Mouse (Mus musculus): ENCODE measurements at regions not wholly inside any gene's neighbourhood (a gene's known extent, or its start where the extent isn't known, plus 50 kb on each side); places are given as distances from the start of the nearest gene placed in this dataset.

DNA sequence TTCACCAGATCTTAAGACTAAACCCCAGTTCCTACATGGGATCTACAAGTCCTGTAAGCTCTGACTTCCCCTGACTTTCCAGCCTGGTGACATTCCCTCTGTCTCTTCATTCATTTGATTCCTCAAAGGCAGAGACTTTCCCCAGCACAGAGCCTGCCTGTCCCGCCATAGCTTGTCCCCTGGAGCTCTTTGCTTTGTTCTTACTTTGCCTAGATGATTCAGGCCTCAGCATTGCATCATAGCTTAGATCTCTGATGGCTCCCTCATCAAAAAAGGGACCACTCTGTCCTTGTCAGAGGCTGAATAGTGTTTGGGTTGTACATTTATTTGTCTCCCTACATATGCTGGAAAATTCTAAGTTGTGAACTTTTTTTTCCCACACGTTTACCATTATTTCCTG is 57.6 kb upstream of the Exoc6 start:
- intact Hi-C loops (cut with DNase I) = no loop called here
- no peak for DNase-seq

DNA sequence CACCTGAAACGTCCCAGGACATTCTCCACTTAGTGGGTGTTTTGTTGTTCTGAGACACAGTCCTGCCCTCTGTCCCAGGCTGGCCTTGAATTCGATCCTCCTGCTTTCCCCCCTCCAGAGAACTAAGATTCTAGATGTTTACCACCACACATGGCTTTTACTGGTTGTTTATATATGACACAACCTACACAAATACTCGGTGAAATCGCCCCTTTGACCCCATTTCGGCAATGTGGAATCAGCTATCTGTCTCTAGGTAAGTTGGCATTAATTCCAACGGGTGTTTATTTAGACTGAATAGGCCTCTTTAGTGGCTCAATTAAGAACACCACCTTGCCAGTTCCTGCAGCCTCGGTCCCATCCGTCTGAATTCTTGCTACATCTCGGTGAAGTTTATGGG is 56.8 kb upstream of the Exoc6 start:
- DNase-seq = no peak
- intact Hi-C loops (cut with DNase I) = no loop called here

DNA sequence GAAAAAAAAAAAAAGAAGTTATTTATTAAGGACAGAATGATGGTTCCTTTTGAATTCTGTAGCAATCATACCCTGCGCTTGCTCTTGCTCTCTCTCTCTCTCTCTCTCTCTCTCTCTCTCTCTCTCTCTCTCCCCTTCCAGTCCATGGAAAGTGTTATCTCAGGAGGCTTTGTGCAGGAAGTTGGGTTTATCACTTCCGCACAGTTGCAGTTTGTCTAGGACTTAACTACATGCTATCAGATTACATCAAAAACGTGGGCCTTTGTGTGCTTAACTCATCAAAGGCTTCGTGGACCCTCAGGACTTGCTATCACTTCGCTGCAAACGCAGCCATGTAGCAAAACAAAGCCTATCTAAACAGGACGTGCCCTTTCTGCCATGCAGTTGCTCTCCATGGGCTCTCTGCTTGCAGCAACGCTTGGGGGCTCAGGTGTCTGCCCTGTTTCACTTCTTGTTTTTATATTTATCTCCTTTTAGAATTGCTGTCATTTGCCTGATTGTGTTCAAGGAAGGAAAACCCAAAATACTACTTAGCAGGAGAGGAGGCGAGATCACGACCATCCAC is 56.2 kb upstream of the Exoc6 start:
- DNase-seq = no peak
- intact Hi-C loops (cut with DNase I) = no loop called here

DNA sequence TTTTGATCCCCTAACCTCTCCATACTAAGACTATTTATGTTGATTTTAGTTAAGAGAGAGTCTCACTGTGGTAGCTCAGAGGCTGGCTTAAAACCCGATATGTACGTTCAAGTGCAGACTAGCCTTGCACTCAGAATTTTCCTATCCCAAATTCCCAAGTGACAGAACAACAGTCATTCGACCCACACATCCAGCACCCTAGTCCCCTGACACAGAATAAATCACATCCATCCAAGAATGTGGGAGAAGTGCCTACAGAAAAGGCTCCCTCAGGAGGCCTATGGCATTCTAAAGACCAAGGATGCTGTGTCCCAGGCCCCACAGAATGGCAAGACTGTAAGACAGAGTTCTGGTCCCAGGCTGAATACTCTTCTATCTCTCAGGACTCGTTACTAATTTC is 55.4 kb upstream of the Exoc6 start:
- DNase-seq = no peak
- intact Hi-C loops (cut with DNase I) = no loop called here

DNA sequence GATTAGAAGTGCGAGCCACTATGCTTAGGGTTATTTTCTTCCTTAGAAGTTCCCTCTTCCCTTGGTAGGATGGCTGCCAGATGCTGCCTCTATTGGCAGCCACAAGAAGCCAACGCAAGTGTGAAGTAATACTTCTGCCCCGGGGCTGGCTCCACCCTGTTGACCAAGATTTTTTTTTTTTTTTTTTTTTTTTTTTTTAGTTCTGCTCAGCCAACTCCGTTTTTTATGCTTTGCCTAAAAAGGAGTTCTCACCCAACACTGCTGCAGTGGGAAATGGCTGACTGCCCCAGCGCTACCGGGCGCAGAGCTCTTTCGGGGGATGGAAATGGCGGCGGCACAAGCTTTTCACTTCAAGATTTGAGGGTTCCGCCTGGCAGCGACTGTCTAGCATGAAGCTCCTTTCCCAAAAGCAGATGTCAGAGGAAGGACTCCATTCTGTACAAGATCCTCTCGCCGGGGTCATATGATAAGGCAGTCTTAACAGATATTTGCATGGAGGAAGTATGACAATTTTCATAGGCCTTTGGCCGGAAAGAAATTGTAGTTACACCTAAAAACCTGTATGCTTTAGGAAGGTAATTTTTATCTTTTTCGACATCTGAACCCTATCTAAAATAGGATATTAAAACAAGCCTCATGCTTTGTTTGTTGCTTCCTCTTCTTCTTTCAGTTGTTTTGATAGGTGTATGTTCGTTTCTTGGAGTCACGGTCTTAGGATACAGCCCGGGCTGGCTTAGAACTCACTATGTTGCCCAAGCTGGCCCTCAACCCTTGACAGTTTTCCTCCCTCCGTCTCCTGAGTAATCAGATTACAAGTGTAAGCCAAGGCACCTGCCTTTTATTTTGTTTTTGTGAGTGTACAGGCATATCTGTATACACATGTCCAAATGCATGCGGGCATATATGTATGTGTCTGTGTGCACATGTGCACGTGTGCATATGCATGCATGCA is 54.6 kb upstream of the Exoc6 start:
- peak; percentile 28 to 29 for DNase-seq
- intact Hi-C loops (cut with DNase I) = no loop called here

DNA sequence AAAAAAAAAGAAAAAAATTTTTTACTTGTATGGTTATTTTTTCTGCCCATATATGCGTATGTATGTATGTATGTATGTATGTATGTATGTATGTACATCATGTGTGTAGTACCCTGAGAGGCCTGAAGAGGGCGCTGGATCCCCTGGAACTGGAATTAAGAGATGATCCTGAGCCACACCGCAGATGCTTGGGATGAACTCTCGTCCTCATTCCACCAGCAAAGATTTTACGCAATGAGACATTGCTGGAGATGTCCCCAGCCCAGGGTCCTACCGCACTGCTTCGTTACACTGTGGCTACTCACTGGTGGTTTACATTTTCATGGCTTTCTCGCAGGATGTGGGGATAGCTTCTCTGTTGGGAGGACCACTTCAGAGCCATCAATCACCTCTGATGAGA is 53.5 kb upstream of the Exoc6 start:
- no peak for DNase-seq
- intact Hi-C loops (cut with DNase I) = no loop called here

DNA sequence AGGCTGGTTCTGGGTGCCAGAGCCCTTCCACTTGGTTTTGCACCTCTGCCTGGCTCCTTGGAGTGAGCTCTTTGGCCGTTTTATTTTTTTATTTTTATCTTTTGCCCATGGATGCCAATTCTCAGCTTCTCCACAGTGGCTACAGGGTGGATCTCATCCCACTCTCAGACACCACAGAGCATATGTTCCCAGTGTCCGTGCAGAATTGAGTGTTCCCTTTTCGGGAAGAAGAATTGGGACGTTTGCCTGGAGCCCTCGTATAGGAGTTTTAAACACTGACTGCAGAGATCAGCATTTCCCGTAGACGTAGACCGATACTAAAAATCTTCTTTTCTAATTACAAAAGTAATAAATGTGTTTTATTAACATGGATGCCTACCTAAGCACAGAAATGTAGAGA is 53.1 kb upstream of the Exoc6 start:
- DNase-seq = no peak
- intact Hi-C loops (cut with DNase I) = no loop called here

DNA sequence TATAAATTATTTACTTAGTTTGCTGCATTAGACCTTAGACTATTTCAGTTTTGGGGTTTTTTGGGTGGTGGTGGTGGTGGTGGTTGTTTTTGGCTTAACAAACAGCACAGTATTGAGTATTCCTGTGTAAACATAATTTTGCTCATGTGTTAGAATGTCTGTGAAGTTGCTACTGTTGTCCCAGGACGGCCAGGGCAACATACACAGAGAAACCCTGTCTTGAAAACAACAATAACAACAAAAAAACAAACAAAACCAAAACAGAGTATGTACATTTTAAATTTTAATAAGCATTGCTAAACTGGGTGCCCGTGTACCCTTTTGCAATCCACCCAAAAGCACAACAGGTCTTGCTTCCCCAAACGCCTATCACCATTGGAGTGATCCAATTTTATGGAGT is 51.8 kb upstream of the Exoc6 start:
- intact Hi-C loops (cut with DNase I) = no loop called here
- DNase-seq = no peak

Measured in heart, postnatal 36 days (tissue).